Mouse (Mus musculus) thymus, adult 2 months (tissue): ENCODE results near the gene Reep1. TPM values are rescaled to one million over a fixed set of nuclear protein-coding genes. Genes with fewer than 3 reads are reported as not detected.

Experiments
- DNase-seq: peaks from one replicate; pipeline ENCODE4 v3.0.0; 2021
- H3K27ac ChIP-seq: fragments of 200-500 bp; 2 replicates; pipeline ENCODE4 v1.5.1; 2012; ENCODE audit warnings: low read length, control low read depth; ENCODE audit not compliant: control insufficient read depth, insufficient read depth
- H3K27me3 ChIP-seq: fragments of 200-500 bp; 2 replicates; pipeline ENCODE4 v1.6.1; 2012; ENCODE audit warnings: mild to moderate bottlenecking, low read length, moderate library complexity, mixed read lengths; ENCODE audit not compliant: control insufficient read depth, insufficient read depth
- H3K36me3 ChIP-seq: fragments of 200-500 bp; 2 replicates; pipeline ENCODE4 v1.6.1; 2012; ENCODE audit warnings: mild to moderate bottlenecking, low read length, moderate library complexity; ENCODE audit not compliant: control insufficient read depth, insufficient read depth
- H3K4me1 ChIP-seq: fragments of 200-500 bp; replicated peaks from 2 replicates; pipeline ENCODE4 v1.6.1; 2012; ENCODE audit warnings: low read length; ENCODE audit not compliant: control insufficient read depth, insufficient read depth
- H3K4me3 ChIP-seq: fragments of 200-500 bp; 2 replicates; pipeline ENCODE4 v1.5.1; 2012; ENCODE audit warnings: mild to moderate bottlenecking, low read length, control low read depth, moderate library complexity; ENCODE audit not compliant: control insufficient read depth, insufficient read depth
- CTCF ChIP-seq: fragments of 200-500 bp; IDR thresholded peaks from 2 replicates; pipeline ENCODE4 v1.5.1; 2012; ENCODE audit warnings: mild to moderate bottlenecking, control low read depth, low read length, moderate library complexity, borderline replicate concordance; ENCODE audit not compliant: control insufficient read depth, poor library complexity, insufficient read depth; ENCODE audit errors: extremely low read depth
- POLR2A ChIP-seq: fragments of 200-500 bp; IDR thresholded peaks from 2 replicates; pipeline ENCODE4 v1.6.1; 2012; ENCODE audit warnings: mild to moderate bottlenecking, low read length, control low read depth, moderate library complexity; ENCODE audit not compliant: control insufficient read depth, poor library complexity, insufficient read depth; ENCODE audit errors: extremely low read depth
- WGBS: fragments of 180-500 bp; shearing (Covaris S2); methylation state at CpG from one replicate; pipeline ENCODE4 v1.1.7; 2018; 5-methylcytosine and 5-hydroxymethylcytosine counted together
- polyA plus RNA-seq: library from polyadenylated mRNA; depleted of rRNA; stranded (reverse); fragments of >200 nt; gene quantifications from 2 replicates; pipeline ENCODE4 v1.2.3, GENCODE M21; 2012

Reep1 gene
- polyA plus RNA-seq, 1 experiment: 2.1 TPM

GRCm38 (mm10) chr6:71695599-71695998, 11.8 kb upstream of the Reep1 start:
- Histone ChIP-seq H3K4me3 (no peak overlapping the region), H3K27me3 (no peaks in the 10 kb centered on the region), H3K27ac (no peak overlapping the region), H3K4me1 (no peaks in the 10 kb centered on the region), H3K36me3 (no peaks in the 10 kb centered on the region)
- TF ChIP-seq POLR2A (no peak), CTCF (no peak)
- WGBS: 95% methylated on average over 3 of the region's 3 CpGs
- no peak for DNase-seq

GRCm38 (mm10) chr6:71706871-71707270, 490 bp upstream of the Reep1 start:
- peaks cover 9% of the 10 kb centered on the region for H3K4me1 ChIP-seq
- TF ChIP-seq CTCF: no peak
- no peak for TF ChIP-seq POLR2A
- no peaks in the 10 kb centered on the region for H3K36me3 ChIP-seq
- no peak for DNase-seq
- H3K27ac ChIP-seq: no peak overlapping the region
- WGBS: 89% methylated on average over 12 of the region's 12 CpGs
- no peak overlapping the region for H3K4me3 ChIP-seq
- H3K27me3 ChIP-seq: no peaks in the 10 kb centered on the region; the same call in 1 of the 2 replicates

GRCm38 (mm10) chr6:71708528-71708927, 1.2 kb downstream of the Reep1 start:
- H3K36me3 ChIP-seq: no peaks in the 10 kb centered on the region
- TF ChIP-seq CTCF: no peak
- no peak for TF ChIP-seq POLR2A
- H3K4me1 ChIP-seq: peaks cover 9% of the 10 kb centered on the region
- no peak overlapping the region for H3K27ac ChIP-seq
- no peak for DNase-seq
- peak overlapping the region; percentile 59 for H3K4me3 ChIP-seq
- 26% methylated on average over 3 of the region's 3 CpGs for WGBS
- H3K27me3 ChIP-seq: no peaks in the 10 kb centered on the region; the same call in 1 of the 2 replicates

DNA sequence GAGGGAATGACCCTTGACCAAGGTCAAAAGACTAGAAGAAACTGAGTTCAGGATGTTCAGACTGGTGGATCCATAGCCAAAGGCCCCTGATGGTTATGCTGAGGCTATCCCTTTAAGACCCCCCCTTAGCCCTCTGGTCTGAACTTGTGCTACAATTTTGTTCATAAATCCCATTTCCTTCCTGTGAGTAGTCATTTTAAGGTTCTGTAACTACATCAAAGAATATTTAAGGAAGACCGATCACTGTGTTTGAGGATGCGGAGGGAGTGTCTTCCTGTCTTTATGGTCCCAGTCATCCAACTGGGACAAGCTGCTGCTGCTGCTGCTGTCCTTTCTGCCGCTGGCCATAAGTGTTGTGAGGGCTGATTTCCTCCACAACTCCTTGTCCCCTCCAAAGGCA, 3.0 kb downstream of the Reep1 start:
- Histone ChIP-seq H3K4me3 (no peak overlapping the region), H3K4me1 (peaks cover 9% of the 10 kb centered on the region), H3K27me3 (no peaks in the 10 kb centered on the region; the same call in 1 of the 2 replicates), H3K27ac (no peak overlapping the region), H3K36me3 (no peaks in the 10 kb centered on the region)
- WGBS: 91% methylated on average over 3 of the region's 3 CpGs
- TF ChIP-seq POLR2A (no peak), CTCF (no peak)
- DNase-seq: no peak

DNA sequence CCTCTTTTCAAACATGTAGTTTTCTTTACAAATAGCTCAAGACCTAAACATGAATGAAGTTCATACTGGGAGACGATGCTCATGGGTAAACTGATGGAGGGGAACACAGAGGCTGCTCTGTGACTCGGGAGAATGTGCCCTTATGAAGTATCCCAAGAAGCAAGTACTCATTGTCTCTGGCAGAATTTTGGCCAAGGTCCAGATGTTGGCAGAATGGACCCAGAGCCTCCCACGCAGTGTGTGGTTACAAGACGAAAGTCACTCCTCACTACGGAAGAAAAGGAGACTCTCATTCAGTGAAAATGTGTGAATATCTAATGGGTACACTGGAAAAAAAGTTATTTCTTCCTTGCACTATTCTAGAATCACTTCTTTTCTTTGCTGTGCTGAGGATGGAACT, 3.8 kb downstream of the Reep1 start:
- 91% methylated on average over 5 of the region's 5 CpGs for WGBS
- H3K36me3 ChIP-seq: no peaks in the 10 kb centered on the region
- TF ChIP-seq POLR2A (no peak), CTCF (no peak)
- H3K27ac ChIP-seq: no peak overlapping the region
- peaks cover 9% of the 10 kb centered on the region for H3K4me1 ChIP-seq
- no peak for DNase-seq
- H3K27me3 ChIP-seq: no peaks in the 10 kb centered on the region; the same call in 1 of the 2 replicates
- no peak overlapping the region for H3K4me3 ChIP-seq

DNA sequence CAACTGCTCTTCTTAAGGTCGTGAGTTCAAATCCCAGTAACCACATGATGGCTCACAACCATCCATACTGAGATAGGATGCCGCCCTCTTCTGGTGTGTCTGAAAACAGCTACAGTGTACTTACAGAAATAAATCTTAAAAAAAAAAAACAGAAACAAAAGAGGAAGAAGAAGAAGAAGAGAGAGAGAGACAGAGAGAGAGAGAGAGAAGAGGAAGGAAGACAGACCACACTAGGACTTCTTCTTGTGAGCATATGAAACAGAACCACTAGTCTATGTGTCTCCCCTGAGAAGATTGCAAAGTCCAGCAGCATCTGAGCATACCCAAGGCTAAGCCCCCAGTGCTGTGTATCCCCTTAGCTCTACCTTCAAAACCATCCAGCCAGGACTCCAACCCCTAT, 6.2 kb downstream of the Reep1 start:
- Histone ChIP-seq H3K4me3 (no peak overlapping the region), H3K36me3 (no peaks in the 10 kb centered on the region), H3K27me3 (no peaks in the 10 kb centered on the region; the same call in 1 of the 2 replicates), H3K27ac (no peak overlapping the region), H3K4me1 (peaks cover 3% of the 10 kb centered on the region)
- no peak for TF ChIP-seq CTCF
- no peak for TF ChIP-seq POLR2A
- no peak for DNase-seq
- WGBS: 75% methylated on average over 2 of the region's 2 CpGs

GRCm38 (mm10) chr6:71715006-71715405, 7.6 kb downstream of the Reep1 start:
- TF ChIP-seq POLR2A (no peak), CTCF (no peak)
- DNase-seq: no peak
- 96% methylated on average over 5 of the region's 5 CpGs for WGBS

More at GRCm38 (mm10) chr6:71715006-71715405, 7.6 kb downstream of the Reep1 start:
- Histone ChIP-seq H3K4me1 (peaks cover 6% of the 10 kb centered on the region), H3K4me3 (no peak overlapping the region), H3K36me3 (no peaks in the 10 kb centered on the region), H3K27me3 (no peaks in the 10 kb centered on the region), H3K27ac (no peak overlapping the region)
